Mouse (Mus musculus) naive thymus-derived CD4-positive, alpha-beta T cell, adult 5 months (primary cell): Measurements from ENCODE around the gene Gm21788. TPM values are rescaled to one million over a fixed set of nuclear protein-coding genes. Genes with fewer than 3 reads are reported as not detected.

Experiments
- polyA plus RNA-seq: library from polyadenylated mRNA; unstranded; fragments of 100-300 nt; shearing (Covaris generic); gene quantifications from one replicate; pipeline ENCODE4 v1.2.1, GENCODE M21; 2017

The Gm21788 gene
- polyA plus RNA-seq = not detected

GRCm38 (mm10) chrY:7404710-7405109 lies at the start of gene Gm21788:
Gm21788 (plus strand) TSS chrY:7405010.

Other genes with a start within 250 kb of the Gm21788 start
- not detected for gene Gm21244, start 235.7 kb upstream of the Gm21788 start, polyA plus RNA-seq
- not detected for gene Gm28998, start 151.2 kb upstream of the Gm21788 start, polyA plus RNA-seq
- gene Gm20826, start 233.5 kb downstream of the Gm21788 start, polyA plus RNA-seq = not detected